ENCODE assay signal across 9 mouse cellular contexts in genomic region chr17:31905201-31905790, GRCm38 (mm10). TPM values are rescaled to one million over a fixed set of nuclear protein-coding genes. Genes with fewer than 3 reads are reported as not detected.
DNase-seq lines count a peak whose midpoint lies in the region; ATAC-seq and TF ChIP-seq lines count a peak whose summit lies in the region.
"Had no signal": no experiment of that assay in that cellular context is flagged by ENCODE, and none has a peak within 500 bp of the region (broad histone marks: within the 10 kb centered on the region; RNA-seq: fewer than 3 reads in every experiment).

No protein-coding gene starts in this region.

- H3K9me3 ChIP-seq in hindbrain, embryonic 13.5 days = no peaks in the 10 kb centered on the region
- no peaks in the 10 kb centered on the region for H3K9me3 ChIP-seq in hindbrain, embryonic 12.5 days (replicated peaks)
- H3K9me3 ChIP-seq in embryonic facial prominence, embryonic 10.5 days = no peaks in the 10 kb centered on the region
- no peaks in the 10 kb centered on the region for H3K9me3 ChIP-seq in liver, postnatal 0 days (ENCODE audit: low read length)
- H3K9me3 ChIP-seq: embryonic facial prominence, embryonic 13.5 days had no signal

- DNase-seq in CD4-positive helper T cell, adult 2 months (ENCODE audit: low read depth, low spot score) = peak; percentile 25
- DNase-seq in embryonic facial prominence, embryonic 10.5 days (ENCODE audit: low spot score) = no peak
- no peak for DNase-seq in liver, postnatal 0 days
- DNase-seq in spleen, postnatal 14 days (ENCODE audit: low spot score in 2 of 2) = no peak

- no peak for ATAC-seq in hindbrain, embryonic 13.5 days (ENCODE audit: low FRiP score)
- no peak for ATAC-seq in hindbrain, embryonic 12.5 days (ENCODE audit: low FRiP score)
- ATAC-seq in liver, postnatal 0 days = no peak; the same call in 1 of the 2 replicates
- ATAC-seq in erythroblast, adult 5-6 weeks (replicated peaks; ENCODE audit: low FRiP score, poor library complexity, severe bottlenecking) = no peak
- no peak for ATAC-seq in inflammation-experienced regulatory T-cells, adult 6 months

- H3K9ac ChIP-seq in hindbrain, embryonic 13.5 days = no peak overlapping the region
- no peak overlapping the region for H3K9ac ChIP-seq in hindbrain, embryonic 12.5 days
- no peak overlapping the region for H3K9ac ChIP-seq in liver, postnatal 0 days (replicated peaks)
- H3K9ac ChIP-seq: embryonic facial prominence, embryonic 13.5 days had no signal

- WGBS in hindbrain, embryonic 13.5 days = 84% methylated on average over 9 of the region's 9 CpGs
- WGBS in hindbrain, embryonic 12.5 days = 88% methylated on average over 9 of the region's 9 CpGs
- WGBS in embryonic facial prominence, embryonic 10.5 days = 86% methylated on average over 9 of the region's 9 CpGs
- whole genome bisulfite sequencing in liver, postnatal 0 days (ENCODE audit: insufficient replicate concordance) = 68% methylated on average over 9 of the region's 9 CpGs

- no peaks in the 10 kb centered on the region for H3K27me3 ChIP-seq in hindbrain, embryonic 13.5 days
- no peaks in the 10 kb centered on the region for H3K27me3 ChIP-seq in hindbrain, embryonic 12.5 days
- H3K27me3 ChIP-seq in embryonic facial prominence, embryonic 10.5 days (replicated peaks; ENCODE audit: low read depth, poor library complexity, severe bottlenecking) = no peaks in the 10 kb centered on the region
- no peaks in the 10 kb centered on the region for H3K27me3 ChIP-seq in liver, postnatal 0 days (ENCODE audit: insufficient read depth, low read length)
- H3K27me3 ChIP-seq: embryonic facial prominence, embryonic 13.5 days had no signal

- H3K4me2 ChIP-seq in hindbrain, embryonic 13.5 days = no peak overlapping the region
- H3K4me2 ChIP-seq in hindbrain, embryonic 12.5 days (replicated peaks) = no peak overlapping the region
- H3K4me2 ChIP-seq in liver, postnatal 0 days (ENCODE audit: low read depth, low read length) = no peak overlapping the region
- H3K4me2 ChIP-seq: embryonic facial prominence, embryonic 13.5 days had no signal

- H3K4me1 ChIP-seq in hindbrain, embryonic 13.5 days (replicated peaks) = no peaks in the 10 kb centered on the region
- H3K4me1 ChIP-seq in hindbrain, embryonic 12.5 days = no peaks in the 10 kb centered on the region
- H3K4me1 ChIP-seq in embryonic facial prominence, embryonic 10.5 days = peaks cover 11% of the 10 kb centered on the region
- peaks cover 25% of the 10 kb centered on the region for H3K4me1 ChIP-seq in liver, postnatal 0 days (ENCODE audit: insufficient read depth)
- H3K4me1 ChIP-seq: embryonic facial prominence, embryonic 13.5 days had no signal

- no peak for TF ChIP-seq EP300 in liver, postnatal 0 days (IDR thresholded peaks at IDR 0.05; ENCODE audit: low read depth)

- no peak for TF ChIP-seq CTCF in liver, postnatal 0 days (IDR thresholded peaks at IDR 0.05; ENCODE audit: low read depth)

- no peaks in the 10 kb centered on the region for H3K36me3 ChIP-seq in hindbrain, embryonic 13.5 days
- no peaks in the 10 kb centered on the region for H3K36me3 ChIP-seq in hindbrain, embryonic 12.5 days
- H3K36me3 ChIP-seq in embryonic facial prominence, embryonic 10.5 days (replicated peaks) = no peaks in the 10 kb centered on the region
- no peaks in the 10 kb centered on the region for H3K36me3 ChIP-seq in liver, postnatal 0 days (replicated peaks; ENCODE audit: insufficient read depth, low read length)
- H3K36me3 ChIP-seq: embryonic facial prominence, embryonic 13.5 days had no signal

- H3K4me3 ChIP-seq in hindbrain, embryonic 13.5 days = no peak overlapping the region
- no peak overlapping the region for H3K4me3 ChIP-seq in hindbrain, embryonic 12.5 days
- no peak overlapping the region for H3K4me3 ChIP-seq in embryonic facial prominence, embryonic 10.5 days
- no peak overlapping the region for H3K4me3 ChIP-seq in liver, postnatal 0 days (ENCODE audit: low read depth, low read length)
- H3K4me3 ChIP-seq: embryonic facial prominence, embryonic 13.5 days had no signal

- H3K27ac ChIP-seq in hindbrain, embryonic 13.5 days = 0 out of 2 replicates have a peak overlapping the region, but pooled peaks have one; percentile 23
- H3K27ac ChIP-seq in hindbrain, embryonic 12.5 days = no peak overlapping the region
- H3K27ac ChIP-seq in embryonic facial prominence, embryonic 10.5 days (replicated peaks) = peak overlapping the region; percentile 36
- peak overlapping the region; percentile 85 for H3K27ac ChIP-seq in liver, postnatal 0 days (ENCODE audit: low read depth)
- H3K27ac ChIP-seq: embryonic facial prominence, embryonic 13.5 days had no signal

RNA-seq across cellular contexts. Expression of gene Sik1, which starts 49.7 kb away (rescaled TPM):
- polyA plus RNA-seq in hindbrain, embryonic 13.5 days (2015; fragmentation: Nextera tagmentation; extraction: Ambion mirVana) = 20.1 and 23.4 TPM in 2 replicates
- polyA plus RNA-seq in hindbrain, embryonic 12.5 days (2016; fragmentation: Nextera tagmentation; extraction: Ambion mirVana) = 16.5 and 18.9 TPM in 2 replicates
- 12.7 and 15.5 TPM in 2 replicates for polyA plus RNA-seq in embryonic facial prominence, embryonic 10.5 days (2016; fragmentation: Nextera tagmentation; extraction: Ambion mirVana)
- 7.8 and 8.1 TPM in 2 replicates for polyA plus RNA-seq in liver, postnatal 0 days (2015; fragmentation: Nextera tagmentation; extraction: Ambion mirVana)
- total RNA-seq in erythroblast, adult 5-6 weeks (2015; ENCODE audit: low replicate concordance) = 1.5 and 4.2 TPM in 2 replicates
- total RNA-seq in erythroblast, adult 5-6 weeks (2017; ENCODE audit: low replicate concordance) = 2.8 and 3.5 TPM in 2 replicates
- 1 to 10 TPM; 2.5 to 3.8 (median 2.7) TPM for polyA plus RNA-seq in inflammation-experienced regulatory T-cells, adult 6 months (2017; shearing (Covaris generic))
